Mouse (Mus musculus): ENCODE results near the gene Tbck. TPM values are rescaled to one million over a fixed set of nuclear protein-coding genes. Genes with fewer than 3 reads are reported as not detected.

Tbck gene
- polyA plus RNA-seq, 1 experiment: 20.2 TPM

GRCm38 (mm10) chr3:132839516-132839915 lies 155.6 kb downstream of the Tbck start:
- TF ChIP-seq CTCF (IDR thresholded peaks at IDR 0.05; ENCODE audit: borderline replicate concordance, insufficient read depth, low read length) (no peak), POLR2A (IDR thresholded peaks at IDR 0.05; ENCODE audit: low read depth, low read length) (no peak)
- no peak overlapping the region for H3K4me3 ChIP-seq (ENCODE audit: insufficient read depth, low read length)
- no peaks in the 10 kb centered on the region for H3K4me1 ChIP-seq (ENCODE audit: control insufficient read depth, insufficient read depth, low read length)
- no peak overlapping the region for H3K27ac ChIP-seq (ENCODE audit: insufficient read depth, low read length)

GRCm38 (mm10) chr3:132842676-132843075 lies 158.7 kb downstream of the Tbck start:
- Histone ChIP-seq H3K27ac (ENCODE audit: insufficient read depth, low read length) (no peak overlapping the region), H3K4me1 (ENCODE audit: control insufficient read depth, insufficient read depth, low read length) (no peaks in the 10 kb centered on the region), H3K4me3 (ENCODE audit: insufficient read depth, low read length) (no peak overlapping the region)
- no peak for TF ChIP-seq POLR2A (IDR thresholded peaks at IDR 0.05; ENCODE audit: low read depth, low read length)
- TF ChIP-seq CTCF (IDR thresholded peaks at IDR 0.05; ENCODE audit: borderline replicate concordance, insufficient read depth, low read length): no peak

GRCm38 (mm10) chr3:132849669-132850068 lies 165.7 kb downstream of the Tbck start:
- Histone ChIP-seq H3K4me3 (ENCODE audit: insufficient read depth, low read length) (no peak overlapping the region), H3K4me1 (ENCODE audit: control insufficient read depth, insufficient read depth, low read length) (no peaks in the 10 kb centered on the region)
- TF ChIP-seq POLR2A (IDR thresholded peaks at IDR 0.05; ENCODE audit: low read depth, low read length): no peak
- TF ChIP-seq CTCF (IDR thresholded peaks at IDR 0.05; ENCODE audit: borderline replicate concordance, insufficient read depth, low read length): no peak

GRCm38 (mm10) chr3:132850431-132850830 lies 166.5 kb downstream of the Tbck start:
- H3K4me3 ChIP-seq (ENCODE audit: insufficient read depth, low read length): no peak overlapping the region
- TF ChIP-seq POLR2A (IDR thresholded peaks at IDR 0.05; ENCODE audit: low read depth, low read length) (no peak), CTCF (IDR thresholded peaks at IDR 0.05; ENCODE audit: borderline replicate concordance, insufficient read depth, low read length) (no peak)
- no peaks in the 10 kb centered on the region for H3K4me1 ChIP-seq (ENCODE audit: control insufficient read depth, insufficient read depth, low read length)
- no peak overlapping the region for H3K27ac ChIP-seq (ENCODE audit: insufficient read depth, low read length)

More at GRCm38 (mm10) chr3:132849669-132850068, 165.7 kb downstream of the Tbck start:
- H3K27ac ChIP-seq (ENCODE audit: insufficient read depth, low read length): no peak overlapping the region

GRCm38 (mm10) chr3:132851417-132851816 lies 167.5 kb downstream of the Tbck start:
- H3K4me1 ChIP-seq (ENCODE audit: control insufficient read depth, insufficient read depth, low read length): no peaks in the 10 kb centered on the region
- H3K4me3 ChIP-seq (ENCODE audit: insufficient read depth, low read length): no peak overlapping the region
- H3K27ac ChIP-seq (ENCODE audit: insufficient read depth, low read length): no peak overlapping the region
- no peak for TF ChIP-seq POLR2A (IDR thresholded peaks at IDR 0.05; ENCODE audit: low read depth, low read length)
- no peak for TF ChIP-seq CTCF (IDR thresholded peaks at IDR 0.05; ENCODE audit: borderline replicate concordance, insufficient read depth, low read length)

GRCm38 (mm10) chr3:132851841-132852728 lies 168.1 kb downstream of the Tbck start:
- no peaks in the 10 kb centered on the region for H3K4me1 ChIP-seq (ENCODE audit: control insufficient read depth, insufficient read depth, low read length)
- TF ChIP-seq CTCF (IDR thresholded peaks at IDR 0.05; ENCODE audit: borderline replicate concordance, insufficient read depth, low read length) (no peak), POLR2A (IDR thresholded peaks at IDR 0.05; ENCODE audit: low read depth, low read length) (no peak)
- H3K27ac ChIP-seq (ENCODE audit: insufficient read depth, low read length): no peak overlapping the region
- no peak overlapping the region for H3K4me3 ChIP-seq (ENCODE audit: insufficient read depth, low read length)

GRCm38 (mm10) chr3:132854271-132854670 lies 170.3 kb downstream of the Tbck start:
- H3K4me1 ChIP-seq (ENCODE audit: control insufficient read depth, insufficient read depth, low read length): no peaks in the 10 kb centered on the region
- TF ChIP-seq CTCF (IDR thresholded peaks at IDR 0.05; ENCODE audit: borderline replicate concordance, insufficient read depth, low read length) (no peak), POLR2A (IDR thresholded peaks at IDR 0.05; ENCODE audit: low read depth, low read length) (no peak)
- H3K4me3 ChIP-seq (ENCODE audit: insufficient read depth, low read length): no peak overlapping the region
- no peak overlapping the region for H3K27ac ChIP-seq (ENCODE audit: insufficient read depth, low read length)

- TF ChIP-seq CTCF (IDR thresholded peaks at IDR 0.05; ENCODE audit: borderline replicate concordance, insufficient read depth, low read length) (no peak), POLR2A (IDR thresholded peaks at IDR 0.05; ENCODE audit: low read depth, low read length) (no peak)
- Histone ChIP-seq H3K4me1 (ENCODE audit: control insufficient read depth, insufficient read depth, low read length) (peaks cover 4% of the 10 kb centered on the region; the same call in 1 of the 2 replicates), H3K27ac (ENCODE audit: insufficient read depth, low read length) (no peak overlapping the region), H3K4me3 (ENCODE audit: insufficient read depth, low read length) (no peak overlapping the region)
These were observed 171.7 kb downstream of the Tbck start for GRCm38 (mm10) chr3:132855458-132856212.

GRCm38 (mm10) chr3:132856651-132857050 lies 172.7 kb downstream of the Tbck start:
- Histone ChIP-seq H3K4me3 (ENCODE audit: insufficient read depth, low read length) (no peak overlapping the region), H3K4me1 (ENCODE audit: control insufficient read depth, insufficient read depth, low read length) (peaks cover 5% of the 10 kb centered on the region; the same call in 1 of the 2 replicates), H3K27ac (ENCODE audit: insufficient read depth, low read length) (no peak overlapping the region)
- TF ChIP-seq CTCF (IDR thresholded peaks at IDR 0.05; ENCODE audit: borderline replicate concordance, insufficient read depth, low read length) (no peak), POLR2A (IDR thresholded peaks at IDR 0.05; ENCODE audit: low read depth, low read length) (no peak)

Measured in embryonic fibroblast, embryonic 13.5 days (primary cell).